Mouse (Mus musculus): ENCODE measurements around the gene Adam8. TPM values are rescaled to one million over a fixed set of nuclear protein-coding genes. Genes with fewer than 3 reads are reported as not detected.
A peak's percentile ranks its signal among the peaks of the same experiment; 100 is the strongest.

Adam8 gene
- polyA plus RNA-seq, 1 experiment from 2014 or later = 1.9 TPM

GRCm38 (mm10) chr7:139970979-139971378 lies 21.4 kb downstream of the Adam8 start:
- Histone ChIP-seq H3K27ac (ENCODE audit: low read length) (no peak overlapping the region), H3K4me1 (replicated peaks; ENCODE audit: control insufficient read depth, insufficient read depth, low read length) (no peaks in the 10 kb centered on the region), H3K27me3 (ENCODE audit: control insufficient read depth, insufficient read depth, low read depth, low read length) (peaks cover 2% of the 10 kb centered on the region; the same call in 1 of the 2 replicates), H3K9ac (ENCODE audit: low read length) (no peak overlapping the region), H3K9me3 (ENCODE audit: control insufficient read depth, low read length) (no peaks in the 10 kb centered on the region), H3K36me3 (ENCODE audit: control insufficient read depth, insufficient read depth, low read length) (no peaks in the 10 kb centered on the region), H3K4me2 (ENCODE audit: low read depth, low read length) (no peak overlapping the region), H3K4me3 (ENCODE audit: low read length) (no peak overlapping the region)
- ATAC-seq (ENCODE audit: low read depth) = no peak
- 67% methylated on average over 5 of the region's 5 CpGs for WGBS

GRCm38 (mm10) chr7:139970216-139970919 lies 22.0 kb downstream of the Adam8 start:
- no peak overlapping the region for H3K4me3 ChIP-seq (ENCODE audit: low read length)
- H3K36me3 ChIP-seq (ENCODE audit: control insufficient read depth, insufficient read depth, low read length) = no peaks in the 10 kb centered on the region
- no peaks in the 10 kb centered on the region for H3K9me3 ChIP-seq (ENCODE audit: control insufficient read depth, low read length)
- ATAC-seq (ENCODE audit: low read depth) = no peak
- no peak overlapping the region for H3K27ac ChIP-seq (ENCODE audit: low read length)
- no peak overlapping the region for H3K4me2 ChIP-seq (ENCODE audit: low read depth, low read length)
- peaks cover 2% of the 10 kb centered on the region; the same call in 1 of the 2 replicates for H3K27me3 ChIP-seq (ENCODE audit: control insufficient read depth, insufficient read depth, low read depth, low read length)
- 78% methylated on average over 10 of the region's 10 CpGs for WGBS
- H3K9ac ChIP-seq (ENCODE audit: low read length) = no peak overlapping the region
- H3K4me1 ChIP-seq (replicated peaks; ENCODE audit: control insufficient read depth, insufficient read depth, low read length) = no peaks in the 10 kb centered on the region

GRCm38 (mm10) chr7:139969348-139970130 lies 22.8 kb downstream of the Adam8 start:
- WGBS = 45% methylated on average over 10 of the region's 10 CpGs
- no peak overlapping the region for H3K27ac ChIP-seq (ENCODE audit: low read length)

GRCm38 (mm10) chr7:139968428-139968827 lies 23.9 kb downstream of the Adam8 start:
- no peak for ATAC-seq (ENCODE audit: low read depth)
- Histone ChIP-seq H3K27ac (ENCODE audit: low read length) (no peak overlapping the region), H3K27me3 (ENCODE audit: control insufficient read depth, insufficient read depth, low read depth, low read length) (peaks cover 2% of the 10 kb centered on the region; the same call in 1 of the 2 replicates), H3K9me3 (ENCODE audit: control insufficient read depth, low read length) (no peaks in the 10 kb centered on the region), H3K36me3 (ENCODE audit: control insufficient read depth, insufficient read depth, low read length) (no peaks in the 10 kb centered on the region), H3K4me1 (replicated peaks; ENCODE audit: control insufficient read depth, insufficient read depth, low read length) (no peaks in the 10 kb centered on the region), H3K4me2 (ENCODE audit: low read depth, low read length) (no peak overlapping the region), H3K4me3 (ENCODE audit: low read length) (no peak overlapping the region), H3K9ac (ENCODE audit: low read length) (no peak overlapping the region)
- 53% methylated on average over 5 of the region's 5 CpGs for WGBS

More at GRCm38 (mm10) chr7:139969348-139970130, 22.8 kb downstream of the Adam8 start:
- Histone ChIP-seq H3K9me3 (ENCODE audit: control insufficient read depth, low read length) (no peaks in the 10 kb centered on the region), H3K4me1 (replicated peaks; ENCODE audit: control insufficient read depth, insufficient read depth, low read length) (no peaks in the 10 kb centered on the region), H3K4me3 (ENCODE audit: low read length) (no peak overlapping the region), H3K4me2 (ENCODE audit: low read depth, low read length) (no peak overlapping the region), H3K27me3 (ENCODE audit: control insufficient read depth, insufficient read depth, low read depth, low read length) (peaks cover 2% of the 10 kb centered on the region; the same call in 1 of the 2 replicates), H3K36me3 (ENCODE audit: control insufficient read depth, insufficient read depth, low read length) (no peaks in the 10 kb centered on the region), H3K9ac (ENCODE audit: low read length) (no peak overlapping the region)
- no peak for ATAC-seq (ENCODE audit: low read depth)

GRCm38 (mm10) chr7:139967175-139967574 lies 25.2 kb downstream of the Adam8 start:
- ATAC-seq (ENCODE audit: low read depth) = no peak
- no peaks in the 10 kb centered on the region for H3K9me3 ChIP-seq (ENCODE audit: control insufficient read depth, low read length)
- no peak overlapping the region for H3K4me2 ChIP-seq (ENCODE audit: low read depth, low read length)
- H3K4me1 ChIP-seq (replicated peaks; ENCODE audit: control insufficient read depth, insufficient read depth, low read length) = no peaks in the 10 kb centered on the region
- H3K27me3 ChIP-seq (ENCODE audit: control insufficient read depth, insufficient read depth, low read depth, low read length) = peaks cover 2% of the 10 kb centered on the region; the same call in 1 of the 2 replicates
- no peaks in the 10 kb centered on the region for H3K36me3 ChIP-seq (ENCODE audit: control insufficient read depth, insufficient read depth, low read length)
- H3K9ac ChIP-seq (ENCODE audit: low read length) = no peak overlapping the region
- no peak overlapping the region for H3K27ac ChIP-seq (ENCODE audit: low read length)
- no peak overlapping the region for H3K4me3 ChIP-seq (ENCODE audit: low read length)
- 25% methylated on average over 4 of the region's 4 CpGs for WGBS

GRCm38 (mm10) chr7:139963814-139964213 lies 28.5 kb downstream of the Adam8 start:
- Histone ChIP-seq H3K4me3 (ENCODE audit: low read length) (no peak overlapping the region), H3K9me3 (ENCODE audit: control insufficient read depth, low read length) (no peaks in the 10 kb centered on the region), H3K4me1 (replicated peaks; ENCODE audit: control insufficient read depth, insufficient read depth, low read length) (no peaks in the 10 kb centered on the region), H3K27me3 (ENCODE audit: control insufficient read depth, insufficient read depth, low read depth, low read length) (peaks cover 2% of the 10 kb centered on the region; the same call in 1 of the 2 replicates), H3K4me2 (ENCODE audit: low read depth, low read length) (no peak overlapping the region), H3K36me3 (ENCODE audit: control insufficient read depth, insufficient read depth, low read length) (no peaks in the 10 kb centered on the region), H3K9ac (ENCODE audit: low read length) (no peak overlapping the region), H3K27ac (ENCODE audit: low read length) (no peak overlapping the region)
- 56% methylated on average over 4 of the region's 4 CpGs for WGBS
- no peak for ATAC-seq (ENCODE audit: low read depth)

GRCm38 (mm10) chr7:139961141-139961540 lies 31.2 kb downstream of the Adam8 start:
- no peak overlapping the region for H3K4me3 ChIP-seq (ENCODE audit: low read length)
- H3K4me2 ChIP-seq (ENCODE audit: low read depth, low read length) = no peak overlapping the region
- H3K27me3 ChIP-seq (ENCODE audit: control insufficient read depth, insufficient read depth, low read depth, low read length) = no peaks in the 10 kb centered on the region
- H3K9ac ChIP-seq (ENCODE audit: low read length) = no peak overlapping the region
- H3K9me3 ChIP-seq (ENCODE audit: control insufficient read depth, low read length) = no peaks in the 10 kb centered on the region
- ATAC-seq (ENCODE audit: low read depth) = no peak
- no peaks in the 10 kb centered on the region for H3K36me3 ChIP-seq (ENCODE audit: control insufficient read depth, insufficient read depth, low read length)
- H3K4me1 ChIP-seq (replicated peaks; ENCODE audit: control insufficient read depth, insufficient read depth, low read length) = no peaks in the 10 kb centered on the region; the same call in 1 of the 2 replicates
- H3K27ac ChIP-seq (ENCODE audit: low read length) = no peak overlapping the region
- 85% methylated on average over 10 of the region's 10 CpGs for WGBS

- no peaks in the 10 kb centered on the region for H3K27me3 ChIP-seq (ENCODE audit: control insufficient read depth, insufficient read depth, low read depth, low read length)
- no peak overlapping the region for H3K4me2 ChIP-seq (ENCODE audit: low read depth, low read length)
- no peaks in the 10 kb centered on the region for H3K36me3 ChIP-seq (ENCODE audit: control insufficient read depth, insufficient read depth, low read length)
- no peak overlapping the region for H3K9ac ChIP-seq (ENCODE audit: low read length)
- no peaks in the 10 kb centered on the region; the same call in 1 of the 2 replicates for H3K4me1 ChIP-seq (replicated peaks; ENCODE audit: control insufficient read depth, insufficient read depth, low read length)
- H3K27ac ChIP-seq (ENCODE audit: low read length) = no peak overlapping the region
- WGBS = 14% methylated on average over 11 of the region's 11 CpGs
- no peaks in the 10 kb centered on the region for H3K9me3 ChIP-seq (ENCODE audit: control insufficient read depth, low read length)
- no peak overlapping the region for H3K4me3 ChIP-seq (ENCODE audit: low read length)
- ATAC-seq (ENCODE audit: low read depth) = 0 out of 2 replicates have a peak, but pooled peaks have one; percentile 13
Observed at GRCm38 (mm10) chr7:139957958-139958357, 34.4 kb downstream of the Adam8 start.

GRCm38 (mm10) chr7:139957437-139957836 lies 34.9 kb downstream of the Adam8 start:
- no peaks in the 10 kb centered on the region for H3K27me3 ChIP-seq (ENCODE audit: control insufficient read depth, insufficient read depth, low read depth, low read length)
- ATAC-seq (ENCODE audit: low read depth) = peak; percentile 24; the same call in 1 of the 2 replicates
- WGBS = 42% methylated on average over 11 of the region's 11 CpGs
- no peaks in the 10 kb centered on the region; the same call in 1 of the 2 replicates for H3K4me1 ChIP-seq (replicated peaks; ENCODE audit: control insufficient read depth, insufficient read depth, low read length)
- H3K4me3 ChIP-seq (ENCODE audit: low read length) = no peak overlapping the region
- no peak overlapping the region for H3K4me2 ChIP-seq (ENCODE audit: low read depth, low read length)
- no peak overlapping the region for H3K27ac ChIP-seq (ENCODE audit: low read length)
- no peaks in the 10 kb centered on the region for H3K36me3 ChIP-seq (ENCODE audit: control insufficient read depth, insufficient read depth, low read length)
- H3K9me3 ChIP-seq (ENCODE audit: control insufficient read depth, low read length) = no peaks in the 10 kb centered on the region
- H3K9ac ChIP-seq (ENCODE audit: low read length) = no peak overlapping the region

Measured in lung, embryonic 16.5 days (tissue).